Mouse (Mus musculus): ENCODE measurements around the gene Dolk.

DNA sequence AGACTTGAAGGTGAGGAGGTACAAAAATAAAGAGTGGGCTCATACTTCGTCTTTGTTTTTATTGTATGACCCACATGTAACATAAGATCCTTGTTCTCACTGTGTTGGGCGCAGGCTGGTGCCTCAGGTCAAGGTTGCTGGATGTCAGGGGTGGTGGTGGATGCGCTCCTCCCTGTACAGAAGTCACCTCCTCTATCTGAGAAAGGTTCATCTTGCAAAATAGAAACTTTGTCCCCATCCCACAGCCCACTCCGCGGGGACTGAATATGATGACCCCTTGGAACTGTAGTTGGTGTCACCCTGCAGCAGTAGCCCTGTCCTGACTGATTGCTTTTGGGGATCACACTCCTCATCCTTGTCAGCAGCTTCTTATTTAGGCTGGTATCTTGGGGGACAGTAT lies 39.1 kb downstream of the Dolk start:
- TF ChIP-seq POLR2A (IDR thresholded peaks at IDR 0.05; ENCODE audit: control insufficient read depth, extremely low read depth, insufficient read depth, low read length, poor library complexity) (no peak), CTCF (IDR thresholded peaks at IDR 0.05; ENCODE audit: borderline replicate concordance, control insufficient read depth, extremely low read depth, insufficient read depth, low read length, poor library complexity) (no peak)
